Mouse (Mus musculus): Measurements from ENCODE around the gene Rac3. TPM values are rescaled to one million over a fixed set of nuclear protein-coding genes. Genes with fewer than 3 reads are reported as not detected.

The Rac3 gene
- polyA plus RNA-seq, 1 experiment from 2014 or later, result 0.96 TPM

- Histone ChIP-seq H3K36me3 (replicated peaks) (peaks cover 37% of the 10 kb centered on the region; the same call in 1 of the 2 replicates), H3K4me1 (replicated peaks) (peaks cover 6% of the 10 kb centered on the region; the same call in 1 of the 2 replicates), H3K27me3 (no peaks in the 10 kb centered on the region), H3K4me3 (replicated peaks) (no peak overlapping the region), H3K9ac (no peak overlapping the region), H3K9me3 (replicated peaks) (no peaks in the 10 kb centered on the region), H3K27ac (replicated peaks) (no peak overlapping the region), H3K4me2 (no peak overlapping the region)
- WGBS (ENCODE audit: insufficient replicate concordance), result 73% methylated on average over 5 of the region's 5 CpGs
- no peak for ATAC-seq (ENCODE audit: insufficient read depth)
Observed at GRCm38 (mm10) chr11:120706120-120706519, 15.2 kb upstream of the Rac3 start.

DNA sequence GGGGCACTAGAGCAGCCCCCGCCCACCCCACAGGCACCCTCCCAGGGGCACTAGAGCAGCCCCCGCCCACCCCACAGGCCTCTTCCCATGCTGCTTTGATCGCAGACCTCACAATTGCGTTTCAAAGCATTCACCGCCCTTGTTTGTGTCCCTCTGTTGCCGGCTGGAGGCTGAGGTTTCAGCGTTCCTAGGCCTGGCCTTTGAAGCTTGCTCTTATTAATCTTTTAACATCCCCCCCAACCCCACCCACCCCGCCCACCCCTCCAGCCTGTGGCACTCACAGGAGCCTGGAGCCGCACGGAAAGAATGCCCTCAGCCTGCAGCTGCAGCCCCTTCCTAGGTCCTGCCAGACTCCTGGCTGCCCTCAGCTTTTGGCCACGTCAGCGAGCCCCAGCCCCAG, 14.0 kb upstream of the Rac3 start:
- H3K9ac ChIP-seq, result no peak overlapping the region

DNA sequence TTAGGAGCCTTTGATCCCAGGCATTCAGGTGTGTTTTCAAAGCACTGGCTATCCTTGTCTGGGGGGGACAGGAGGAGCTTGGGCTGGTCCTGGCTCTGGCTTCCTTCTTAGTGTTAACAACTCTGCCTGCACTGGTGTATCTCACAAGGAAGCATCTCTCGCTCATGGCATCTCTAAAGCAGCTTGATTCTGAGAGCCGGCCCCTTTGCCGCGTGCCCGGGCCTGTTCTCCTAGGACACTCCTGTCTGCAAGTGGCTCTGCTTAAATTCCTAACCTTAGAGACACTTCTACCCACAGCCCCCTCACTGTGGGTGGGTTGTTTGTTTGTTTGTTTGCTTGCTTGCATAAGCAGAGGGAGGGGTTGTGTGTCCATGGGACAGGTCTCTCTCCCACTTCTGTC, 13.3 kb upstream of the Rac3 start:
- 76% methylated on average over 5 of the region's 5 CpGs for WGBS (ENCODE audit: insufficient replicate concordance)
- H3K4me1 ChIP-seq (replicated peaks), result peaks cover 13% of the 10 kb centered on the region

More for the DNA sequence above, 14.0 kb upstream of the Rac3 start:
- Histone ChIP-seq H3K4me1 (replicated peaks) (peaks cover 6% of the 10 kb centered on the region; the same call in 1 of the 2 replicates), H3K4me3 (replicated peaks) (no peak overlapping the region), H3K36me3 (replicated peaks) (0 out of 2 replicates have a peak, but pooled peaks cover 32% of the 10 kb centered on the region), H3K27ac (replicated peaks) (no peak overlapping the region), H3K4me2 (no peak overlapping the region), H3K9me3 (replicated peaks) (no peaks in the 10 kb centered on the region), H3K27me3 (no peaks in the 10 kb centered on the region)
- WGBS (ENCODE audit: insufficient replicate concordance), result 49% methylated on average over 12 of the region's 12 CpGs
- ATAC-seq (ENCODE audit: insufficient read depth), result no peak

DNA sequence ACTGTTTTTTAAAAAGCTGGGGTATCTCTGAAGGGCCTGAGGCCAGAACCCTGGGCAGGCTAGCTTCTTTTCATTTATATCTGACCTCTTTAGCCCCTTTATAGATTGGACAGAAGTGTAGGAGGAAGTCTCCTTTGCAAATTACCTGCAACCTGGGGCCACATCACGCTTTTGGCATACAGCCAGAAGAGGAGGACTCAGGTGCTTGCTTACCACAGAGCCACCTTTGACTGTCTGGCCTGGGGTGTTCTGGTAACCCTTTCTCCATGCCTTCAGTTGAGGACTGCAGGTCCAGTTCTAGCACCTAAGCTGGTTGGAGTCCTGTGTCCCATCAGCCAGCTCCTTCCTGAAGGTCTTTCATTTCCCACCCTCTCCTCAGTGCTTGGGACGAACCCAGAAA, 11.7 kb upstream of the Rac3 start:
- no peak overlapping the region for H3K27ac ChIP-seq (replicated peaks)
- H3K4me2 ChIP-seq, result no peak overlapping the region
- no peak overlapping the region for H3K4me3 ChIP-seq (replicated peaks)
- H3K9ac ChIP-seq, result no peak overlapping the region
- H3K4me1 ChIP-seq (replicated peaks), result peaks cover 26% of the 10 kb centered on the region
- no peaks in the 10 kb centered on the region for H3K9me3 ChIP-seq (replicated peaks)
- no peak for ATAC-seq (ENCODE audit: insufficient read depth)
- H3K27me3 ChIP-seq, result no peaks in the 10 kb centered on the region
- WGBS (ENCODE audit: insufficient replicate concordance), result 67% methylated on average over 2 of the region's 2 CpGs
- 0 out of 2 replicates have a peak, but pooled peaks cover 17% of the 10 kb centered on the region for H3K36me3 ChIP-seq (replicated peaks)

More for the DNA sequence above, 13.3 kb upstream of the Rac3 start:
- H3K9me3 ChIP-seq (replicated peaks), result no peaks in the 10 kb centered on the region
- ATAC-seq (ENCODE audit: insufficient read depth), result no peak
- H3K9ac ChIP-seq, result no peak overlapping the region
- no peak overlapping the region for H3K27ac ChIP-seq (replicated peaks)
- H3K4me2 ChIP-seq, result no peak overlapping the region
- H3K36me3 ChIP-seq (replicated peaks), result 0 out of 2 replicates have a peak, but pooled peaks cover 28% of the 10 kb centered on the region
- H3K4me3 ChIP-seq (replicated peaks), result no peak overlapping the region
- no peaks in the 10 kb centered on the region for H3K27me3 ChIP-seq

DNA sequence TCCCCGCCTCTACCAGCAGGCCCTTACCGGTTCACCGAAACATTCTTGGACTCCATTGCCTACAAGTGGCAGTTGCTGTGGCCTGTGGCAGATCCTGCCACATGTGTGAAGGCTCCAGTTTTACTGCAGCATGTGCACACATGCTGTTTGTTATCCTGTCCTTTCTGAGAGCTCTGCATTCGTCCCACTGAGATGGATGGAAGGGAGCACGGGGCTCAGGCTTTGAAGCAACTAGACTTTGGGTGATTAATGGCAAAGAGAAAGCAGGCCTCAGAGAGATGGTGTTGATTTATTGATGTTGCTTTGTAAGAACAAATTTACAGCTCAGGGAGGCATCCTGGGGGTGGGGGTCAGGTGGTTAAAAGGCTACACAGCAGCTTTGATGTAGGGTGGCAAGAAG, 10.6 kb upstream of the Rac3 start:
- no peak overlapping the region for H3K9ac ChIP-seq
- ATAC-seq (ENCODE audit: insufficient read depth), result no peak
- no peak overlapping the region for H3K27ac ChIP-seq (replicated peaks)
- H3K4me3 ChIP-seq (replicated peaks), result no peak overlapping the region
- H3K36me3 ChIP-seq (replicated peaks), result 0 out of 2 replicates have a peak, but pooled peaks cover 11% of the 10 kb centered on the region
- H3K27me3 ChIP-seq, result no peaks in the 10 kb centered on the region
- peaks cover 30% of the 10 kb centered on the region for H3K4me1 ChIP-seq (replicated peaks)
- no peak overlapping the region for H3K4me2 ChIP-seq
- H3K9me3 ChIP-seq (replicated peaks), result no peaks in the 10 kb centered on the region
- WGBS (ENCODE audit: insufficient replicate concordance), result 82% methylated on average over 5 of the region's 5 CpGs

GRCm38 (mm10) chr11:120711980-120712604, 9.2 kb upstream of the Rac3 start:
- Histone ChIP-seq H3K36me3 (replicated peaks) (0 out of 2 replicates have a peak, but pooled peaks cover 14% of the 10 kb centered on the region), H3K27ac (replicated peaks) (no peak overlapping the region), H3K4me1 (replicated peaks) (peaks cover 30% of the 10 kb centered on the region), H3K4me2 (peak overlapping the region; percentile 96), H3K9me3 (replicated peaks) (no peaks in the 10 kb centered on the region), H3K27me3 (no peaks in the 10 kb centered on the region), H3K9ac (no peak overlapping the region), H3K4me3 (replicated peaks) (peak overlapping the region; percentile 71)
- ATAC-seq (ENCODE audit: insufficient read depth), result no peak
- WGBS (ENCODE audit: insufficient replicate concordance), result 68% methylated on average over 8 of the region's 8 CpGs

DNA sequence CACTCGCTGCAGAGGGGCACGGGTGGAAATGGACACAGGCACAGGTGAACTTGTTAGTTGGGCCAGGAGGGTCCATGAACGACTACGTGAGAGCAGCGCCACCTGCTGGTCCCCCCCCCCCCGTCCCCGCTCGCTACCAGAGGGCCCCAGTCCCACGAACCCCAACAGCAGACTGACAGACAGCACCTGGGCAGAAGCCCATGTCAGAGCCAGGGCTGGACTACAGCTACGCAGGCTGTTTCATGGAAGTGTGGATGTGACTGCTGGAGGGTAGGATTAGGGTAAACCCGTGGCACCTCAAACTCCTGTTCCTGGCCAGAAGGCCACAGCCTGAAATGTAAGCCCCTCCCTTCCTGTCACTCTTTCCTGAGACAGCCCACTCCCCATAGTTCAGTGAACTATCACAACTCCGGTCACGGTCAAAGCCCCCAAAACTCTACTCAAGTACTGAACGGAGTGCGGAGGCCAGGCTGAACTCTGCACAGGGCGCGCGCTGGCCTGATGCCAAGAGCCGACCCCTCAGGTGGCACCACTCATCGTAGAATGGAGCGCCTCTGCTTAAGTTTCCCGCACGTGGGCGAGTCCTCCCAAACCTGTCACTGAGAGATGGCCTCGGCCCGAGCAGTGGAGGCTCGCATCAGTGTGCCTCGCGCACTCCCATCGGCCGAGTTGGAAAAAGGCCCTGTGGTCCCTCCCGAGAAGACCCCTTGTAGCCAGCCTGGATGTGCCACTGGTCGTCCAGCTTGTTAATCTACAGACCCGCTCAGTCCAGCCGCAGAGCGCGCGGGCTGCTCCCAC, 8.3 kb upstream of the Rac3 start:
- Histone ChIP-seq H3K36me3 (replicated peaks) (peaks cover 19% of the 10 kb centered on the region; the same call in 1 of the 2 replicates), H3K27me3 (no peaks in the 10 kb centered on the region), H3K27ac (replicated peaks) (peak overlapping the region; percentile 74), H3K9me3 (replicated peaks) (no peaks in the 10 kb centered on the region), H3K4me1 (replicated peaks) (peaks cover 30% of the 10 kb centered on the region), H3K4me2 (peak overlapping the region; percentile 96), H3K9ac (peak overlapping the region; percentile 71), H3K4me3 (replicated peaks) (peak overlapping the region; percentile 71)
- under 1% methylated on average over 38 of the region's 38 CpGs for WGBS (ENCODE audit: insufficient replicate concordance)
- peak; percentile 8 for ATAC-seq (ENCODE audit: insufficient read depth)

DNA sequence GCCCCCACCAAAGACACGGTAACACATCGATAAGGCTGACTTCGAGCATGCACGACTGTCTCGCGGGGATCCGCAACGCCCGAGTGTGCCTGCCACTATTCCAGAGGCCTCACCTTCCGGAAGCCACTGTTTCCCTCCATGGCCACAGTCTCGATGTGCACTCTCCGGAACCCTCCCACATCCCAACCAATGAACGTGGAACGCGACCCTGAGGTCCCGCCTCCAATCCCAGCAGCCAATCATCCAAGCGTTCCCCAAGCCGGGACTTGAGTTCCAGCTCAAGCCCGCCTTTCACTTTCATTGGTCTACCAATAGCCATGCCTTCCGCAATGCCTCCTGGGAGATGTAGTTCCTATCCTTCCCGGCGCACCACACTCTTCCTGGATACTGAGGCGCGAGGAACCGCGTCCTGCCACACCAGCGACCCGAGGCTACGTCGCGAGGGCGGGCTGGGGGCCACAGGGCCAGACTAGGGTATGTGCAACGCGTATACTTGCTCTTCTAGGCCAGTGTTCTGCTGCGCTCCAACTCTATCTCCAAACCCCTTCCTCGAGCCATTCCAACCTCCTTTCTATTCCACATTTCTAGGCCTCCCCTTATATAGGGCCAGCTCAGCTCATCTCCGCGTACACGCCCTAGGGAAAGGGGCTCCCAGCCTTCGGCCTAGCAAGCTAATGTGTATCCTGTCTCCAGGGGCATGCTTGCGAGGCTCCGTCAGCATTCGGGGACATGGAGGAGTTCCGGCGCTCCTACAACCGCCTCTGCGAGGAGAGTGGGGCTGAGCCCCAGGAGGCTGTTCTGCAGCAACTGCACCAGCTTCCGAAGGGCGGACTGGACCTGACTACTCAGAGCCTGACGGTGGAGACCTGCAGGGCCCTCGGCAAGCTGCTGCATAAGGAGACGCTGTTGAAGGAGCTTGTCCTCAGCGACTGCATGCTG, 7.4 kb upstream of the Rac3 start, which contains the start of the genes Cenpx and Lrrc45:
Cenpx (minus strand) TSS at position 159 of the 939 bp plus-strand sequence.
Lrrc45 (plus strand) TSS at position 346 of the 939 bp plus-strand sequence.
- Histone ChIP-seq H3K4me2 (peak within 1 kb of the TSS; percentile 96), H3K9me3 (replicated peaks) (no peaks in the 10 kb centered on the region), H3K27ac (replicated peaks) (peak within 1 kb of the TSS; percentile 74), H3K4me1 (replicated peaks) (peaks cover 30% of the 10 kb centered on the region), H3K36me3 (replicated peaks) (peaks cover 28% of the 10 kb centered on the region; the same call in 1 of the 2 replicates), H3K9ac (peak within 1 kb of the TSS; percentile 71), H3K27me3 (no peaks in the 10 kb centered on the region), H3K4me3 (replicated peaks) (peak within 1 kb of the TSS; percentile 71)
- 2% methylated on average over 53 of the region's 53 CpGs for WGBS (ENCODE audit: insufficient replicate concordance)
- peak; percentile 95 for ATAC-seq (ENCODE audit: insufficient read depth)

GRCm38 (mm10) chr11:120714546-120714945, 6.7 kb upstream of the Rac3 start:
- Histone ChIP-seq H3K36me3 (replicated peaks) (peaks cover 29% of the 10 kb centered on the region; the same call in 1 of the 2 replicates), H3K27me3 (no peaks in the 10 kb centered on the region), H3K4me3 (replicated peaks) (peak overlapping the region; percentile 71), H3K9me3 (replicated peaks) (no peaks in the 10 kb centered on the region), H3K4me1 (replicated peaks) (peaks cover 30% of the 10 kb centered on the region), H3K27ac (replicated peaks) (no peak overlapping the region; the same call in 1 of the 2 replicates), H3K9ac (peak overlapping the region; percentile 64), H3K4me2 (peak overlapping the region; percentile 96)
- no peak for ATAC-seq (ENCODE audit: insufficient read depth)
- 35% methylated on average over 10 of the region's 10 CpGs for WGBS (ENCODE audit: insufficient replicate concordance)

DNA sequence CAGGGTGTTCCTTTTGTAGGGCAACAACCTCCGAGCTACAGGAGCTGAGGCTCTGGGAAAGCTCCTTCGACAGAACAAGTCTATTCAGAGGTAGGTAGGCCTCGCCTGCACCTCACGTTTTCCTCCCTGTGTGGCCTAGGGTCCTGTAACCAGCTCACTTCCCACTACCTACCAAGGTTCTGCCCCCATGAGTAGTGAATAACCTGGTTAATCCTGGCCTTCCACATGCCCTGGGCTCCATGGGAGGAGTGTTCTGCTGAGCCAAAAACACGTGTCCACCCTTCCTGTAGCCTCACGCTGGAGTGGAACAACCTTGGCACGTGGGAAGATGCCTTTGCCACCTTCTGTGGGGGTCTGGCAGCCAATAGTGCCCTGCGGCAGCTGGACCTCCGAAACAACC, 6.1 kb upstream of the Rac3 start:
- Histone ChIP-seq H3K36me3 (replicated peaks) (peaks cover 24% of the 10 kb centered on the region; the same call in 1 of the 2 replicates), H3K9me3 (replicated peaks) (no peaks in the 10 kb centered on the region), H3K9ac (no peak overlapping the region), H3K4me1 (replicated peaks) (peaks cover 24% of the 10 kb centered on the region), H3K27me3 (peaks cover 4% of the 10 kb centered on the region), H3K4me2 (peak overlapping the region; percentile 96), H3K4me3 (replicated peaks) (no peak overlapping the region; the same call in 1 of the 2 replicates), H3K27ac (replicated peaks) (no peak overlapping the region)
- ATAC-seq (ENCODE audit: insufficient read depth), result no peak
- 81% methylated on average over 9 of the region's 9 CpGs for WGBS (ENCODE audit: insufficient replicate concordance)
